Mouse (Mus musculus): ENCODE measurements at regions not wholly inside any gene's neighbourhood (a gene's known extent, or its start where the extent isn't known, plus 50 kb on each side); places are given as distances from the start of the nearest gene placed in this dataset.

DNA sequence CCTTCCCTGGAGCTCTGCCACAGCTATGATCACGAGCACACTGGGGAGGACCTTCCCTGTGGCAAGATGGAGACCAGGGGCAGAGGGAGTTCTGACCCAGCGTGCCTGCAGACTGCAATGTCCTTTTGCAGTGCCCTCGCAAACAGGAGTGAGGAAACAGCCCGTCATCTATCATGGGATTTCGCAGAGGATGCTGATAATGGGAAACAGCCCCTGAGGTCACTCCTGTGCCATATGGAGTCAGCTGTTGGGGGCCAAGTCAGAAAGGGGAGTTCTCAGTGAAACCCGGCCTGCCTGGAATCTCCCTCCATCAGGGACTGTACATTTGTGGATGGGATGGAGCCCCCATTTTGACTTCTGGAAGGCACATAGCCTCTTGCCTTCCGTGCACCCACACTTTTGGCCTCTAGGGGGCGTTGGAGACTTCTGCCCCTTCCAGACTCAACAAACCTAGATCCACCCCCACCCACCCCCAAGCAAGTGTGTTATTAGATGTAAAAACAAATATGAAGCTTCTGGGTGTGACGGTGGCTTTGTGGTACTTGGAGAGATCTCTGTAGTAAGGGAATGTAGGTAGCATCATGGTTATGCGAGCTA is 98.1 kb downstream of the Kdr start:
- DNase-seq (ENCODE audit: low read depth, low spot score), result no peak

- DNase-seq (ENCODE audit: low read depth, low spot score), result no peak
Observed at GRCm38 (mm10) chr5:75878361-75878760, 99.9 kb downstream of the Kdr start.

- DNase-seq (ENCODE audit: low read depth, low spot score), result no peak
Observed at GRCm38 (mm10) chr5:75877609-75877971, 100.7 kb downstream of the Kdr start.

- DNase-seq (ENCODE audit: low read depth, low spot score), result no peak
Observed at GRCm38 (mm10) chr5:75876871-75877608, 101.2 kb downstream of the Kdr start.

DNA sequence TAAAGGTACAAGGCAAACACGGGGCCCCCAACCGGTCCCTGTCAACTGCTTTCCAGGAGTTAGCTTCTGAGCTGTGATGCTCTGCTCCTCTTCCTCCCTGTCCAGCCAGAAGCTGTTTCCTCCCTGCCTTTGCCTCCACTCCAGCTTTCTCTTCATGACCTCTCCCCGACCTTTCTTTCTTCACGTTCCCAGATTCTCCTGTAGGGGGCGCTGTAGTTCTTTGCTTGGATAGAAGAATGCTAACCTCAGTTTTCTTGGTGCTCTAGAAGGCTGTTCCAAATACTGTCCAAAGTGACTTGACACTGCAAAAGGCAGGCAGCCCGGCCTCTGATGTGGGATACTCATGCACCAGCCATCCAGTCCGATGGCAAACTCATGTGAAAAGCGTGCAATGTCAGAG is 107.1 kb downstream of the Kdr start:
- DNase-seq (ENCODE audit: low read depth, low spot score), result peak; percentile 33

- DNase-seq (ENCODE audit: low read depth, low spot score), result no peak
Observed at GRCm38 (mm10) chr5:75870666-75871065, 107.6 kb downstream of the Kdr start.

GRCm38 (mm10) chr5:75869535-75869934 is 108.7 kb downstream of the Kdr start:
- DNase-seq (ENCODE audit: low read depth, low spot score), result no peak

- DNase-seq (ENCODE audit: low read depth, low spot score), result no peak
Observed at GRCm38 (mm10) chr5:75865096-75865495, 113.2 kb downstream of the Kdr start.

DNA sequence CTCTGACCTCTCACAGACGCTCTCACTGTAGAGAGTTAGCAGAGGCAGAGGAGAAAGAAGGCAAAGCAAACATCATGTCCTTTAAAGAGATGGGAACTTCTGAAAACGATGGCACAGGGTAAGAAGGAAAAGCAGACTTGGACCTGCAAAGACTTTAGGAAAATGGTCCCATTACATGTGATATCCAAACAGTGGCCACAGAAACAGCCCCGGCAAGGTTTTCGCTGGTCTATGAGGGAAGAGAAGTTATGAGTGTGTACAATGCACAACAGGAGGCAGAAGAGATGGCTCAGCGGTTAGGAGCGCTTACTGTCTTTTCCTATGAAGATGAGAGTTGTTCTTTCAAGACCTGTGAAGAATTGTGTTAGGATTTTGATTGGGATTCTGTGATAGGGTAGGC is 114.9 kb downstream of the Kdr start:
- no peak for DNase-seq (ENCODE audit: low read depth, low spot score)

DNA sequence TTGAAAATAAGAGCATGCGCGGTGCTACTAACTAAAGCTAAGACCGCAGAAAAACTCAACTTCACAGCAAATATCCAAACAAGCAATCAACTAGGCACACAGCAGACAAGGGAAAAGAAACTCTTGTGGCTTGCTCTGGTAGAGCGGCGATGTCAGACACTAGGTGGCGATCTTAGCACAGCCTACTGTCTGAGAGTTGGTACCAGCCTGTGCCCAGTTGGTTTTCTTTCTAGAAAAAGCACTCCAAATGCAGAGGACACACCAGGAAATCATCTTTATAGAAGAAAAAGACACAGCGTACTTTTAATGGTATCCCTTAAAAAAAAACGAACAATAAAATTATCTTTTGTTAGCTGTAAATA is 115.6 kb downstream of the Kdr start:
- peak; percentile 15 for DNase-seq (ENCODE audit: low read depth, low spot score)

- no peak for DNase-seq (ENCODE audit: low read depth, low spot score)
Observed at GRCm38 (mm10) chr5:75861916-75862629, 116.2 kb downstream of the Kdr start.

DNA sequence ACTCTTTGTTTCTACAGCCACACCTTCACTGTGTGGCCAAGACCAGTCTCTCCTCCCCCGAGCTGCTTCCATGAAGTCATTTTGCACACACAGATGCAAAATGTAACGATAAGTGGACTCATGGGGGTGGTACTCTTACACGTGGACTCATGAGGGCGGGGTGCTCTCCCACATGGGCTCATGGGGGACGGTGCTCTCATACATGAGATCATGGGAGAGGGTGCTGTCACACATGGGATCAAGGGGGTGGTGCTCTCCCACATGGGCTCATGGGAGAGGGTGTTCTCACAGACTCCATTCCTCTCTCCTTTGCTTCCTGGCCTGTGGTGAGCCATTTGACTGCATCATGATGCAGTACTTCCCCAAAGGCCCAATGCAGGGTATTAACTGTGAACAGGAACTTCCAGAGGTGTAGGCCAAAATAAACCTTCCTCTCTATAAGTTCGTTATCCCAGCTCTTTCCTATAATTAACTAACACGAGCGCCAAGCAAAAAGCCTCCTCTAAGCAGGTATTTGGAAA is 118.9 kb downstream of the Kdr start:
- DNase-seq (ENCODE audit: low read depth, low spot score), result no peak

- no peak for DNase-seq (ENCODE audit: low read depth, low spot score)
Observed at GRCm38 (mm10) chr5:75850855-75851254, 127.4 kb downstream of the Kdr start.

- DNase-seq (ENCODE audit: low read depth, low spot score), result no peak
Observed at GRCm38 (mm10) chr5:75847966-75848365, 130.3 kb downstream of the Kdr start.

DNA sequence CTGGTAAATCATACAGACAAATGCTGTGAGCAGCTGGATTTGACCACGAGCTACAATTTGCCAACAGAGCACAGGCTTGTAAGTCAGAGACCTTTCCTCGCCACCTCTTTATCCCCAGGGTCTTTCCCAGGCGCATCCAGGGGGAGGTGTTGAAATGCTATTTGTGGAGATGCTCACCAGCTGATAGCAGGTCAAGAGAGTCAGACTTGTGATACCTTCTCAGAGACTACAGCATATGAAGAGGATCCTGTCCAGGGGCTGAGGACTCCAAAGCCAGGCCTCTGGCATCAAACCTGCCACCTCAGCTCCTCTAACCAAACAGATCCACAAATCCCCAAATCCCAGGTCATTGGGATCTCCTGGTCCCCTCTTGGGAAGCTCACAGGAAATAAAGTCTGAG is 130.9 kb downstream of the Kdr start:
- no peak for DNase-seq (ENCODE audit: low read depth, low spot score)

GRCm38 (mm10) chr5:75846016-75846415 is 132.2 kb downstream of the Kdr start:
- no peak for DNase-seq (ENCODE audit: low read depth, low spot score)

GRCm38 (mm10) chr5:75843807-75844206 is 134.5 kb downstream of the Kdr start:
- DNase-seq (ENCODE audit: low read depth, low spot score), result no peak

DNA sequence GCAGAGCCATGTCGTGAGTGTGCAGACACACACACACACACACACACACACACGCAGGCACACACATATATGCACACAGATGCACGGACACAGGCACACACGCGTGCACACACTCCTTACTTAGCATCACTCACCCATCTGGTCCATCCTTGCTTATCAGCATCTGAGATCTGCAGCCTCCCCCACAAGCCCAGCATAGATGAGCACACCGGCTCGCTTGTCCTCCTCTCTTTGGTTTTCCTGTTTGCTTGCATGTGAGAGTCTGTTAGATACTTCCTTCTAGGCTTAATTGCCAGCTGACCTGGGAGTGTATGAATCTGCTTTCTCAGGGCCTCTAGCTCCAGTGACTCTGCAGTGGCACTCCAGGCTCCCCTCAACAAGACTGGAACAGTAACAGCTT is 137.8 kb downstream of the Kdr start:
- no peak for DNase-seq (ENCODE audit: low read depth, low spot score)

DNA sequence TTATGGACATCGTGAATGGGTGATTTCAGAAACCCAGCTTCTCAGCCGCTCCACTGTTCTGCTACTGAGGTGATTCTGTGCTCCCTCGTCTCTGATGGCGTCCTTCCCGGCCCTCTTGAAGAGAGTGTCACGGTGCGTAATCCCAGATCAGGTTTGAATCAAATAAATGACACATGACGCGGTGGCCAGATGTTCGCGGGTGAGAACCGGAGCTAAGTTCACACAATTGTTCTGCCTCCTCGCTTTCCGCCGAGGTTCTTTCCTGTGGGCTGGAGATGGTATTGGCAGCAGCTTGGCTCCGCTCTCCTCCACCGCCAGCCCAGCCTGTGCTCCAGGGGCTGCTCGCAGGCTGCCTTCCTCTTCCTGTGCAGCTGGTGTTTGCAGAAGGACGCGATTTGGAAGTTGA is 142.7 kb downstream of the Kdr start:
- no peak for DNase-seq (ENCODE audit: low read depth, low spot score)

DNA sequence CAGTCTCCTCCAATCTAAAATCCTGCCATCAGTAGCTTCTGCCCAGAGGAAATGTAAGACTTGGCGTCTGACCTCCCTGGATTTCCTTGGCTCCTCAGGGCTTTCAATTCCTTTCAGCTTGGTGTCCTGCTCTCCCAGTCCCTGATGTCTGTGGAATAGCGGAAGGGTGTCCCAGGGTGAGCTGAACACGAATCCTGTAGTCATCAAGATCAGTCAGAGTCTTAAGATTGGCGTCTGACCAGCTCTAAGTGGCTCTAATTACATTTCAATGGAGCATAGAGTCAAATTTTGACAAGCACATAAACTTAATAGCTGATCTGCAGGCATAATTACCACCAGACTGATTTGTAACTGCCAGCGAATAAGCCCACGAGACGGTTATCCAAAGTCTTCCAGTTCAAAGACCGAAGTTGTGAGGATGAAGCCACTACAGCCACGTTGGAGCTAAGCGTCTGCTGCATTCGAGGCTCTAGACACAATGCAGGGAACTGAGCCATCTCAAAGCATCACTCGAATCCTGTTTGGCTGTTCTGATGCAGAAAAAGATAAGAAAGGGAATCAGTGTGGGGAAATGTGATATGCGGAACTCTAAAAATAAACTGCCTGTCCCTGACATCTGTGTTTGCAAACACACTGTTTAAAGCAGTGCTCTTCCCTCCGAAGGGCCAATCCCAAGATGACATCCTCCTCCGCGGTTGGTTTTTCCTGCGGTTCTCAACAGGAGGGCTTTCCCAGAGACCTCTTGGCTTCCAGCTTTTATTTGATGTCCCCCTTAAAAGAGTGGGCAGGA is 143.3 kb downstream of the Kdr start:
- DNase-seq (ENCODE audit: low read depth, low spot score), result no peak

DNA sequence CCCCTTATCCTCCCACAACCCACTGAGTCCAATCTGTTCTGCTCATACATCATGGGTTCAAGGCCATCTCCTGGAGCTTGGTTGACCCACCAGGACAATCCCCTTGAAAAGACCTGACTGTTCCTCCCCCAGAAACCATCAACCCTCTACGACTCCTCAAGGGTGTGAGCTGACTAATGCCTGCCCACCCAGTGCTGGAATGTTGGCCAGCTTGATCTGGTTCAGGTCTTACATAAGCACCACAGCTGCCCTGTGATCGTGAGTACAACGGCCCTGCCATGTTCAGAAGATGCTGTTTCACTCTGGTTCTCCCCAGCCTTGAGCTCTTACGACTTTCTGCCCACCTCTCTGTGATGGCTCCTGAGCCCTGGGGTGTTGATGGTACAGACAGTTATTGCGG is 145.9 kb downstream of the Kdr start:
- DNase-seq (ENCODE audit: low read depth, low spot score), result no peak
